Mouse (Mus musculus) gastrocnemius, adult 18-20 months (tissue): Measurements from ENCODE around the gene Ddx52. TPM values are rescaled to one million over a fixed set of nuclear protein-coding genes. Genes with fewer than 3 reads are reported as not detected.
A peak's percentile ranks its signal among the peaks of the same experiment; 100 is the strongest.

Experiments used
- DNase-seq: peaks from one replicate; pipeline ENCODE4 v3.0.0; 2021; ENCODE audit warnings: low spot score
- long read RNA-seq, 2 experiments: library from polyadenylated mRNA; stranded (forward); transcript quantifications; one replicate each; pipeline ENCODE4 v2.0.0; 2021
- total RNA-seq, 2 experiments: library from RNA; stranded (reverse); gene quantifications; 2 replicates each; pipeline ENCODE4 v1.2.3; 2021

The Ddx52 gene
- total RNA-seq, result 10 to 100 TPM in 1 of 2 experiments, 1 to 10 TPM in 1; 9.5 to 10.5 TPM
- long read RNA-seq, experiment 1, transcript Ddx52-201 (15 exons, 3,194 nt), result major isoform, 17 of 21 reads
- long read RNA-seq, experiment 1, partial matches to known transcripts, result 0 of 21 reads
- long read RNA-seq, experiment 1, other reads (novel, unspliced or antisense), result 4 of 21 reads
- long read RNA-seq, experiment 2, transcript Ddx52-201 (15 exons, 3,194 nt), result major isoform, 22 of 22 reads
- long read RNA-seq, experiment 2, partial matches to known transcripts, result 0 of 22 reads
- long read RNA-seq, experiment 2, other reads (novel, unspliced or antisense), result 0 of 22 reads

- DNase-seq, result peak; percentile 88
These were observed at the start of gene Ddx52 for GRCm38 (mm10) chr11:83941950-83942840. Ddx52 (plus strand) TSS chr11:83942062.

DNA sequence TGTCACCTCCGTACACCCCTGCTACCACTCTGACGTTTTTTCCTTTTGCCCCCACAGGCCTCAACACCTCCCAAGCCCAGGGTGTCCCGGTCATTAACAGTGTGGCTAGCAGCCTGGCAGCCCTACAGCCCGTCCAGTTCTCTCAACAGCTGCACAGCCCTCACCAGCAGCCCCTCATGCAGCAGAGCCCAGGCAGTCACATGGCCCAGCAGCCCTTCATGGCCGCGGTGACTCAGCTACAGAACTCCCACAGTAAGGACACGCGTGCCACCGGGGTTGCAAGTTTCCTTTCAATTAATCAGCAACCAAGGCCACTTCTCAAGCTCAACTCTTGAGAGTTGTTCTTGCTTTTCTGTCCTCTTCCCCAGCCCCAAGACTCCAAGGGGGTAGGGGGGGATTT lies 48.5 kb upstream of the Ddx52 start:
- no peak for DNase-seq

DNA sequence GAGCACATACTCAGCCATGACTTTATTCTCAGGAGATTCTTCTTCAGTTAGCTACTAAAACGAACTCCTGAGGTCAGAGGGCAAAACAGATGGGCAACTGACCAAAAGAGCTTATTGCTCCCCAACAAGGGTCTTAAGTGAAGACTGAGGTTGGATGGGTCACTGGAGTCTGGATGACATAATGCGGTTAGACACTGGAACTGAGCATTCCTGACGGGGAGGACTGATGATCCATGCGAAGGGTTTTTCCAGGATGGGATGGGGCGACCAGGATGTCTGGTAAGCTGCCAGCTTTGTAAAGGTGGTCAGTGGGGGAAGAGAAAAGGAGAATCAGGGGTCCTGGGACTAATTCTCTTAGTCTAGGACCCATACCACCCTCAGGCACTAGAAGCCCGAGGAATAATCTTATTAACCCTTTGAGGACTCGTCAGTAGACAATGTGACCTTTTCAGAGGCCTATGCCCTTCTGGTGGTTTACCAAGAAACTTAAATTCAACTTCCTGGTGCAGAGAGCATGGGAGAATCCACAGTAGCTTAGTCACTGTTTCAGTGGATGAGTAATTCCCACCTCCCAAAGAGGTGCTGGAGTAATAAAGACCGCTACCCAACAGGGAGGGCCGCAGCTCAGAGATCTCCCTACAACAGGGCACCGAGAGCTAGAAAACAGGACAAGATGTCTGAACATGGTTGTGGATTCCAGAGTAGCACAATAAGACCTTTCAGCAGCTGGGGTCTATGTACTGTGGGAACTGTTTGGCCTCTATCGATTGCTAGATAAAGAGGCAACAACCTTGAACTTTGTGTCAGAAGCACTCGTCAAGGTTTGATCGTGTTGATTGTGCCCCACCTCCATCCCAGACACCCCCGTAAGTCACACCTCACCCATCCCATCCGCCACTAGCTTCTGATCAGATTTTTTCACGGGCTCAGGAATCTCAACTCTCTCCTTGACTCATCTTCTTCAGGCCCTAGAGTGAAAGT lies 45.1 kb upstream of the Ddx52 start:
- no peak for DNase-seq

DNA sequence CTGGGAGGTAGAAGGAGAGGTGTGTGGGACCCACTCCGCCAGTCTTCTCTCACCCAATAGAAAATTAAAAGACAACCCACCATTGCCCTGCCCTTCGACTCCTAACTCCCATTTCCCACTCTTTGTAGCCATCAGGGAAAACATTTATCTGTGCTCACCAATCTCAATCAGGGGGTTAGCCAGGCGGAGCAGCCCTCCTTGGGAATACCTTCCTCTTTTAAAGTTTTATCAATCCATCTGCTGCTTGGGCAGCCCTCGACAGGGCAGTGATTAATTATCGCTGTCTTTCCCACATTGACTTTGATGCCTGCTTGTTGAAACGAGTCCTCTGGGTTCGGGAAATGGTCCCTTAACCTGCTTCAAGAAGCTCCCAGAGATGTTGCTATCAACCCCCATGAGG lies 44.3 kb upstream of the Ddx52 start:
- DNase-seq, result no peak

DNA sequence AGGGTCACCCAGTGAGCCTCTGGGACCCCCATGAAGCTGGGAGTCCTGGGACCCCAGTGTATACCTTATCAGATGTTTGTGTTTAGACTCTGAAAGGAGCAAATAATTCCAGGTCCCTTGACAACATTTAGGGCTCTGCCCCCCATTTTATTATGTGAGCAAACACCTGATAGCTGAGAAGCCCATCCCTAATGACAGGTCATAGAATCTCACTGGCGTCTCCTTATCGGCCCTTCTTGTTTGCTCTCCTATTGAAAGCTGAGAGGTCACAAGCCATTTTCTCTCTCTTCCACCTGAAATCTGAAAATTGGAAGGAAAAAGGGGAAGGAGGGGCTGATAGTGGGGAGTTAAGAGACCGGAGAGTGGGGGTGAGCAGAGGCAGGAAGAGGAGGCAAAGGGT lies 39.0 kb upstream of the Ddx52 start:
- DNase-seq, result no peak

DNA sequence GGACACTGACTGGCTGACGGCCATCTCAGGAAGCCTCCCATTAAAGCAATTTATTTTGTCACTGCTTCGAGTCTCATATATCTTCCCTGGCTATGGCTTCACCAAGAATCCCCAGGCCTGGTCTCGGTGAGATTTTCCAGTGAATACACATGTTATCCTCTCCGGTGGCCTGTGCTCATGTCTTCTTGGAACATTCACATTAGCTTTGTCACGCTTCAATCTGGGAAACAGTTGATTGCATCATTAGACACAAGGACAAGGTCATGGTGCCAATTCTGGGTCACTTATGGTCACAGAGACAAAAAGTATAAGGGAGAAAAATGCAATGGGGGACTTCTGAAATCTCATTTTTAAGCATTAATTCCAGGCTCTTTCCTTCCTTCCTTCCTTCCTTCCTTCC lies 36.1 kb upstream of the Ddx52 start:
- DNase-seq, result no peak

GRCm38 (mm10) chr11:83908376-83908775 lies 33.5 kb upstream of the Ddx52 start:
- DNase-seq, result no peak

GRCm38 (mm10) chr11:83913824-83914311 lies 28.0 kb upstream of the Ddx52 start:
- DNase-seq, result no peak

DNA sequence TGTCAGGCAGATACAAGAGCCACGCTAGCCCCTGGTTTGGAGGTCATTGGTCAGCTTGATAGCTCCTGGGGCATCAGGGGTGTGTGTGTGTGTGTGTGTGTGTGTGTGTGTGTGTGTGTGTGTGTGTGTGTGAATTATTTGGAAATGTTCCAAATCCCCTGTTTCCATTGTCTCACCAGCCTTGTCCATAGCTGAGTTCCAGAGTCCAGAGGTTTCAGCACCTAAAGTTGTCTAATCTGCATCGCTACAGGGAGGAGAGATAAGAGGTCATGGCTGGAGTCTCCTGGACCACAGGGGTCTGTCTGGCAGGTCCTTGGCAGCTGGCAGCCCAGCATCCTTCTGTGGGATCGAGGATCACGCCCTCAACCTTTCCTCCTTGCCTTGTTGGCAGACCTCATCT lies 27.4 kb upstream of the Ddx52 start:
- DNase-seq, result no peak

GRCm38 (mm10) chr11:83922600-83922999 lies 19.3 kb upstream of the Ddx52 start:
- no peak for DNase-seq

GRCm38 (mm10) chr11:83927097-83927496 lies 14.8 kb upstream of the Ddx52 start:
- DNase-seq, result no peak

GRCm38 (mm10) chr11:83932506-83933106 lies 9.3 kb upstream of the Ddx52 start:
- DNase-seq, result no peak

DNA sequence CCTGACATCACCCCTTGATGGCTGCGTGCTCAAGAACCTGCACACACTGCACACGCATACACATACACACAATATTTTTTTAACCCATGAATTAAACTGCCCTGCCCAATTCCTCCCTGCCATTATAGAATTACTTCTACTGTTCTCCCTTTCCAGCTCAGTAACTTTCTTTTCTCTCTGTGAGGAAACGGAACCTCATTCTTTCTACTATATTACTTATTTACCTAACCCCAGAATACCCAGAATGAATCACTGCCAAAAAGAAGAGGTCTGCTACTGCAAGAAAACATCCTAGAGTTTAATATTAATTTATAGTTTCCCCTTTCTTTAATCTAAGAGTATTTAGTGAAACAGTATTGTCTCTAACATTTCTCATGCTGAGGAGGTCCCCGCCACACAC lies 8.5 kb upstream of the Ddx52 start:
- DNase-seq, result no peak

DNA sequence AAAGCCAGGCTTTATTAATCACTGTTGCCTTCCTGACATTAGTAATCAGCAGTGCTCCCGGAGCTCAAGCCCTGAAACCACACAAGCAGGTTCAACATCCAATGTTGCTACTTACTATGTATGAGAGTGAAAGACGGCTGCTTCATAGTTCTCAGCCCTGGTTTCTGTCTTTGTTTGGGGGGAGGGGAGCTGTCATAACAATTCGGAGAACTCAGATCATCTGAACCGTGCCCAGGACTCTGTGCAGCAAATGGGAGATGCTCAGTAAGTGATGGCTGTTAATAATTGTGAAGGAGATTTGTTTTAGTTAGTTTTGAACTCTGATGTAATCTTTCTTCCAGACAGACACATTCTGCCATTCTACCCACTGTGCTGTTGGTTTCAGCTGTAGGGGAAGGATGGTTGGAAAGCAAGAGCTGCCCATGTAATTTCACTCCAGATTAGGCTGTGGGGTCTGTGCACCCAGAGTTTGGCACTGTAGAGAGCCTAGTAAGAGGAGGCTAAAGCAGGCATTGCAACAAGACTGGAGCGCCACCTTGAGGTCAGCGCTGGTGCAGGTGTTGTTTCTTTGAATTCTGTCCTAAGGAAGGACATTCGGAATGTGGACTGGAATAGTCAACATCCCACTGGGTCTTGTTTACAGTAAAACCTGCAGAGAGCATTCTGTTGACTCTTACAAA lies 5.7 kb upstream of the Ddx52 start:
- DNase-seq, result peak; percentile 51

- no peak for DNase-seq
These were observed 3.3 kb upstream of the Ddx52 start for GRCm38 (mm10) chr11:83938556-83938955.

DNA sequence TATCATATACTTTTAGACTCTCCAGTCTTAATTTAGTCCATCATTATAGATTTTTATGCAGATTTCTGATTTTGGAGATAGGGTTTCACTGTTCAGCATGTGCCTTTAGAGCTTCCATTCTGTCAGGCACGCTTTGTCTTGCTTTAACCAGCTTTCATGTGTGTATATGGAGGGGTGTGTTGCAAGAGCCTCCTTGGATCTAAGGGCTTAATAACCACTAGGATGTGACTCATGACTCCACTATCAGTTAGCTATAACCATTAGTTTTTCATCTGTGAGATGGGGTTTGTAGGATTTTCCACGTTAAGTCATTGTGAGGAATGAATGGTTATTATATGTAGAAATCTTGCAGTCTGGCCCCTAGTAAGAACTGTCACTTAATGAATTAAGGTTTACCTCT lies 15.0 kb downstream of the Ddx52 start:
- DNase-seq, result no peak

DNA sequence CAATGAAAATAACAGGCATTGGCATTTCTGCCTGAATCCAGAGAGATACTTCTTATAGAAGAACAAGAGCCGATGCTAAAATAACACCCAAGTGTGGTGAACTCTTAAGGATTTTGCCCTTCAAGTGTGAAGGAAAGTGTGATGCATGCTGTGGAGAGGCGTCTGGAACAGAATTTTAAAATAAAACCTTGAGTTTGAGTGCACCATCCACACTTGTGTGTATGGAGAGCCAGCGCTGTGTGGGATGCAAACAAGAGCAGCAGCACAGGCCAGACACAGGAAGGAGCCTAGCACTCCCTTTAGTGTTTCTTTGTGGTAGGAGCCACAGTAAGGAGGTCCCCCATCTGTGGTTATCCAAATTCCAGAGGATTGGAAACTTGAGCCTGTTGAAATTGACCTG lies 20.1 kb downstream of the Ddx52 start:
- DNase-seq, result no peak

- peak; percentile 89 for DNase-seq
These were observed 22.4 kb downstream of the Ddx52 start, which contains the start of gene Synrg for GRCm38 (mm10) chr11:83963991-83964921. Synrg (plus strand) TSS chr11:83964428.
